In the genomic region with DNA sequence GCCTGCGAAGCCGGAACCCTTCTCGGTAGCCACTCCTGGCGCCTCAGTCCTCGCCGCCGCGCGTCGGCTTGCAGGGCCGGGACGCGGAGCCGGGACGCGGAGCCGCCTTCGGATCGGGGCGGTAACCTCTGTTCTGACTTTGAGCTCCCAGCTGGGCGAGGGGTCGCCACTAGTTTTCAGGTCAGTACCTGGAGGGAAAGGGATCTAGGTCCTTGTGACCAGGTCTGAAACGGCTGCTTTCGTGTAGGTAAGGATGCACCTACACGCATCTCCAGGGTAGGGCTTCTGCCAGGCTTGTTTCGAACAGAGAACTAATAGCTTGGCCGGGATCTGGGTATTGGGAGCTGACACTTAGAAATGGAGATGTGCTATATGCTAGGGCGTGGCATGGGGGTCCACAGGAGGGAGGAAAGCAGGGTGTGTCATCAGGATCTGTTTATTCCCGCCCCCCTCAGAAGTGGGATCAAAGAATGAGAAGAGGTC, we compare ENCODE assay signal across 8 mouse cellular contexts. TPM values are rescaled to one million over a fixed set of nuclear protein-coding genes. Genes with fewer than 3 reads are reported as not detected.
DNase-seq lines count a peak whose midpoint lies in the region; ATAC-seq and TF ChIP-seq lines count a peak whose summit lies in the region.

No protein-coding gene starts in this region.

- peak overlapping the region; percentile 72 for H3K9ac ChIP-seq in limb, embryonic 14.5 days (ENCODE audit: low read depth, low read length, severe bottlenecking)

- no peak for TF ChIP-seq POLR2A in cerebellum, adult 2 months (IDR thresholded peaks at IDR 0.05; ENCODE audit: borderline replicate concordance, insufficient read depth, low read length)
- no peak for TF ChIP-seq POLR2A in limb, embryonic 14.5 days (IDR thresholded peaks at IDR 0.05; ENCODE audit: borderline replicate concordance, extremely low read depth, insufficient read depth, insufficient read length)
- no peak for TF ChIP-seq POLR2A in olfactory bulb, adult 2 months (IDR thresholded peaks at IDR 0.05; ENCODE audit: insufficient read depth, low read depth, low read length)

- H3K4me3 ChIP-seq in cerebellum, adult 2 months (replicated peaks; ENCODE audit: insufficient read depth, low read depth, low read length): peak overlapping the region; percentile 91
- H3K4me3 ChIP-seq in C2C12 (ENCODE audit: insufficient read depth, poor library complexity, severe bottlenecking): peak overlapping the region; percentile 74
- H3K4me3 ChIP-seq in limb, embryonic 14.5 days (replicated peaks; ENCODE audit: low read length): peak overlapping the region; percentile 78
- peak overlapping the region; percentile 73 for H3K4me3 ChIP-seq in olfactory bulb, adult 2 months (ENCODE audit: insufficient read depth, low read depth, low read length)

- no peaks in the 10 kb centered on the region for H3K27me3 ChIP-seq in cerebellum, adult 2 months (ENCODE audit: control insufficient read depth, insufficient read depth, low read length)
- no peaks in the 10 kb centered on the region for H3K27me3 ChIP-seq in C2C12 (ENCODE audit: control insufficient read depth, insufficient read depth, insufficient read length)
- no peaks in the 10 kb centered on the region for H3K27me3 ChIP-seq in limb, embryonic 14.5 days (ENCODE audit: control insufficient read depth, insufficient read depth, low read length)

- peaks cover 32% of the 10 kb centered on the region for H3K36me3 ChIP-seq in C2C12 (ENCODE audit: control insufficient read depth, insufficient read depth)
- peaks cover 7% of the 10 kb centered on the region for H3K36me3 ChIP-seq in limb, embryonic 14.5 days (ENCODE audit: control insufficient read depth, insufficient read depth, low read length)

- no peaks in the 10 kb centered on the region for H3K4me1 ChIP-seq in cerebellum, adult 2 months (ENCODE audit: control insufficient read depth, insufficient read depth, low read length)
- H3K4me1 ChIP-seq in limb, embryonic 14.5 days (ENCODE audit: control insufficient read depth, insufficient read depth, low read length): peaks cover 13% of the 10 kb centered on the region
- H3K4me1 ChIP-seq in olfactory bulb, adult 2 months (ENCODE audit: control insufficient read depth, insufficient read depth, low read length): peaks cover 7% of the 10 kb centered on the region

- H3K79me2 ChIP-seq in C2C12 (ENCODE audit: control insufficient read depth, insufficient read depth): peaks cover 53% of the 10 kb centered on the region

- H3ac ChIP-seq in C2C12 (ENCODE audit: control insufficient read depth, insufficient read length, low read depth): peak overlapping the region; percentile 94

- DNase-seq in cerebellum, adult 2 months: no peak
- DNase-seq in cerebellum, postnatal 36 days: no peak
- DNase-seq in limb, embryonic 14.5 days (ENCODE audit: low spot score): no peak
- DNase-seq in testis, postnatal 14 days (ENCODE audit: low spot score): no peak
- no peak for DNase-seq in adrenal gland, postnatal 10 days

- peak overlapping the region; percentile 69 for H3K4me2 ChIP-seq in limb, embryonic 14.5 days (replicated peaks; ENCODE audit: low read depth, low read length, severe bottlenecking)

- no peak for TF ChIP-seq CTCF in cerebellum, adult 2 months (IDR thresholded peaks at IDR 0.05; ENCODE audit: borderline replicate concordance, insufficient read depth, low read depth, low read length)
- no peak for TF ChIP-seq CTCF in C2C12 (IDR thresholded peaks at IDR 0.05; ENCODE audit: control insufficient read depth, insufficient read depth, insufficient read length)
- no peak for TF ChIP-seq CTCF in olfactory bulb, adult 2 months (IDR thresholded peaks at IDR 0.05; ENCODE audit: insufficient read depth, low read depth, low read length)

- no peaks in the 10 kb centered on the region for H3K9me3 ChIP-seq in limb, embryonic 14.5 days (ENCODE audit: control insufficient read depth, low read length)

- peaks cover 41% of the 10 kb centered on the region for H3K79me3 ChIP-seq in C2C12 (ENCODE audit: low read depth)

- no peak overlapping the region for H3K27ac ChIP-seq in cerebellum, adult 2 months (ENCODE audit: insufficient read depth, low read length)
- H3K27ac ChIP-seq in limb, embryonic 14.5 days (replicated peaks; ENCODE audit: low read depth, low read length): peak overlapping the region; percentile 59
- H3K27ac ChIP-seq in olfactory bulb, adult 2 months (ENCODE audit: insufficient read depth, low read depth, low read length): no peak overlapping the region

- peak; percentile 83 for ATAC-seq in erythroblast, adult 5-6 weeks (replicated peaks; ENCODE audit: low FRiP score, poor library complexity, severe bottlenecking)
- ATAC-seq in limb, embryonic 14.5 days (ENCODE audit: low FRiP score, low read depth): no peak

- WGBS in cerebellum, adult 2 months: under 1% methylated on average over 29 of the region's 29 CpGs
- under 1% methylated on average over 29 of the region's 29 CpGs for WGBS in limb, embryonic 14.5 days
- under 1% methylated on average over 29 of the region's 29 CpGs for WGBS in olfactory bulb, adult 2 months

TF ChIP-seq in C2C12, 6 proteins besides CTCF, POLR2A, EP300 and RAD21:
- TF ChIP-seq USF1 (IDR thresholded peaks at IDR 0.05; ENCODE audit: low read depth): no peak
- TF ChIP-seq MAX (IDR thresholded peaks at IDR 0.05): no peak
- no peak for TF ChIP-seq MYOD1 (IDR thresholded peaks at IDR 0.05; ENCODE audit: control insufficient read depth, insufficient read length, low read depth)
- TF ChIP-seq MYOG (IDR thresholded peaks at IDR 0.05; ENCODE audit: control insufficient read depth, extremely low read depth, insufficient read length): no peak
- TF ChIP-seq CEBPB (IDR thresholded peaks at IDR 0.05; ENCODE audit: low read depth): no peak
- no peak for TF ChIP-seq FOSL1 (IDR thresholded peaks at IDR 0.05; ENCODE audit: insufficient read depth, low read length, poor library complexity, severe bottlenecking)
TF ChIP-seq in C2C12: peak in this region for 0.

RNA-seq across cellular contexts. Expression of a gene that starts 0.4 kb away (rescaled TPM):
- polyA plus RNA-seq in cerebellum, adult 2 months (2012; rRNA removed): 0.77 and 0.84 TPM in 2 replicates
- polyA plus RNA-seq in C2C12 (2012; fragmentation: generic; extraction: Trizol): 4.3 TPM
- 12.7 and 16.7 TPM in 2 replicates for total RNA-seq in erythroblast, adult 5-6 weeks (2015; ENCODE audit: low replicate concordance)
- 19.4 and 19.6 TPM in 2 replicates for total RNA-seq in erythroblast, adult 5-6 weeks (2017; ENCODE audit: low replicate concordance)
- polyA plus RNA-seq in limb, embryonic 14.5 days (2012; rRNA removed): 11.1 and 13.2 TPM in 2 replicates
- 16.4 and 18.0 TPM in 2 replicates for polyA plus RNA-seq in limb, embryonic 14.5 days (2014; fragmentation: Nextera tagmentation; extraction: Ambion mirVana)
- not detected in 2 replicates for polyA plus RNA-seq in olfactory bulb, adult 2 months (2012; ENCODE audit: insufficient read depth, insufficient read length, low replicate concordance, missing spikeins)
- total RNA-seq in adrenal gland, postnatal 10 days (2021): 1 to 10 TPM; 4.8 to 6.0 TPM

RNA-seq across cellular contexts. Expression of a gene that starts 22.6 kb away (rescaled TPM):
- polyA plus RNA-seq in cerebellum, adult 2 months (2012; rRNA removed): 21.5 and 21.6 TPM in 2 replicates
- polyA plus RNA-seq in C2C12 (2012; fragmentation: generic; extraction: Trizol): 3.9 TPM
- total RNA-seq in erythroblast, adult 5-6 weeks (2015; ENCODE audit: low replicate concordance): 0.77 and 5.0 TPM in 2 replicates
- total RNA-seq in erythroblast, adult 5-6 weeks (2017; ENCODE audit: low replicate concordance): 4.9 and 5.6 TPM in 2 replicates
- 34.0 and 35.3 TPM in 2 replicates for polyA plus RNA-seq in limb, embryonic 14.5 days (2012; rRNA removed)
- 21.1 and 23.3 TPM in 2 replicates for polyA plus RNA-seq in limb, embryonic 14.5 days (2014; fragmentation: Nextera tagmentation; extraction: Ambion mirVana)
- not detected in 2 replicates for polyA plus RNA-seq in olfactory bulb, adult 2 months (2012; ENCODE audit: insufficient read depth, insufficient read length, low replicate concordance, missing spikeins)
- 10 to 100 TPM; 14.4 to 15.8 TPM for total RNA-seq in adrenal gland, postnatal 10 days (2021)

RNA-seq across cellular contexts. Expression of a gene that starts 33.6 kb away (rescaled TPM):
- 5.1 and 6.4 TPM in 2 replicates for polyA plus RNA-seq in cerebellum, adult 2 months (2012; rRNA removed)
- 2.2 TPM for polyA plus RNA-seq in C2C12 (2012; fragmentation: generic; extraction: Trizol)
- total RNA-seq in erythroblast, adult 5-6 weeks (2015; ENCODE audit: low replicate concordance): not detected in 2 replicates
- 0.42 TPM in 1 of 2 replicates, not detected in the other for total RNA-seq in erythroblast, adult 5-6 weeks (2017; ENCODE audit: low replicate concordance)
- 0.98 and 1.2 TPM in 2 replicates for polyA plus RNA-seq in limb, embryonic 14.5 days (2012; rRNA removed)
- polyA plus RNA-seq in limb, embryonic 14.5 days (2014; fragmentation: Nextera tagmentation; extraction: Ambion mirVana): 0.59 and 0.80 TPM in 2 replicates
- polyA plus RNA-seq in olfactory bulb, adult 2 months (2012; ENCODE audit: insufficient read depth, insufficient read length, low replicate concordance, missing spikeins): not detected in 2 replicates
- total RNA-seq in adrenal gland, postnatal 10 days (2021): 10 to 100 TPM; 19.2 to 26.3 TPM
